10 mouse cellular contexts compared by ENCODE assay signal in the genomic region with DNA sequence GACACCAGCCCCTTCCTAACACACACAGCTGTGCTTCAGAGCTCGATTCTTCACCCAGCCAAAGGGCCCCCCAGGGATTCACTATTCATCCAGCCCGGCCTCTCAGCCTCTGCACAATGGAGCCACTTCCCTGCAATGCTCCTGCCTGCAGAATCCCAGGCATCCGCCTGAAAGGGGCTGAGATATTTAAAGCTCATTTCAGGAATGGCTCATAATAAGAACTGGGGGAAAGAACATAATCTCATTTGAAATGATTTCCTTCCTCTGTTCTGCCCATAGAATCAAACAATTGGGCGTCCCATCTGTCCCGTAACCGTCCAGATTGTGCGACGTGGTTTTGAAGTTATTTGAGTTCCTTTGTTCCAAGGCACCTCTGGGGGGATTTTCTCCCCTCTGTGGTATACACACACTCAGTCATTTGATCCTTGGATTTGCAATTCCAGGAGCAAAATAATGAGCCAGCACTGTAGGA. TPM values are rescaled to one million over a fixed set of nuclear protein-coding genes. Genes with fewer than 3 reads are reported as not detected.
DNase-seq lines count a peak whose midpoint lies in the region; ATAC-seq and TF ChIP-seq lines count a peak whose summit lies in the region.
"Had no signal": no experiment of that assay in that cellular context is flagged by ENCODE, and none has a peak within 500 bp of the region (broad histone marks: within the 10 kb centered on the region; RNA-seq: fewer than 3 reads in every experiment).

No protein-coding gene starts in this region.

- H3K36me3 ChIP-seq in hindbrain, postnatal 0 days (ENCODE audit: insufficient read depth, low read length): no peaks in the 10 kb centered on the region

- peak; percentile 48 for DNase-seq in left cerebral cortex, postnatal 4 days
- DNase-seq in left cerebral cortex, postnatal 25 days (ENCODE audit: low spot score in 2 of 2): no peak
- peak; percentile 47 for DNase-seq in gastrocnemius, postnatal 14 days
- DNase-seq in hindbrain, postnatal 0 days (ENCODE audit: low spot score): peak; percentile 53
- peak; percentile 56 for DNase-seq in retina, embryonic 14.5 days (ENCODE audit: low spot score)
- DNase-seq in left cerebral cortex, adult 8-10 months (ENCODE audit: low spot score in 2 of 2): no peak
- DNase-seq in urinary bladder, adult 2 months (ENCODE audit: low spot score): no peak
- DNase-seq in urinary bladder, postnatal 14 days (ENCODE audit: low spot score): no peak
- DNase-seq: thymus, adult 18-20 months had no signal

- peaks cover 4% of the 10 kb centered on the region; the same call in 1 of the 2 replicates for H3K4me1 ChIP-seq in hindbrain, postnatal 0 days (ENCODE audit: insufficient read depth, low read length)

- peak overlapping the region; percentile 52; the same call in 1 of the 2 replicates for H3K27ac ChIP-seq in hindbrain, postnatal 0 days
- H3K27ac ChIP-seq: kidney, postnatal 0 days had no signal

- peak; percentile 71 for ATAC-seq in hindbrain, postnatal 0 days

- WGBS in hindbrain, postnatal 0 days: 12% methylated on average over 8 of the region's 8 CpGs

- intact Hi-C loops in left cerebral cortex, postnatal 4 days (cut with DNase I): no loop called here
- intact Hi-C loops in left cerebral cortex, postnatal 25 days (cut with DNase I): no loop called here
- intact Hi-C loops in gastrocnemius, postnatal 14 days (cut with DNase I; ENCODE audit: low total_unique reads): no loop called here

- H3K4me2 ChIP-seq in hindbrain, postnatal 0 days (ENCODE audit: low read depth, low read length): no peak overlapping the region

- no peak overlapping the region for H3K4me3 ChIP-seq in hindbrain, postnatal 0 days (ENCODE audit: low read length)

- TF ChIP-seq CTCF in hindbrain, postnatal 0 days (IDR thresholded peaks at IDR 0.05; ENCODE audit: low read depth): no peak

- no peaks in the 10 kb centered on the region for H3K9me3 ChIP-seq in hindbrain, postnatal 0 days (ENCODE audit: low read length)

- no peak overlapping the region for H3K9ac ChIP-seq in hindbrain, postnatal 0 days (replicated peaks; ENCODE audit: low read length)

- H3K27me3 ChIP-seq in hindbrain, postnatal 0 days (ENCODE audit: insufficient read depth, low read length): no peaks in the 10 kb centered on the region

RNA-seq across cellular contexts. Expression of a gene that starts 48.4 kb away (rescaled TPM):
- total RNA-seq in left cerebral cortex, postnatal 4 days (2021): under 1 TPM; 0.60 to 0.68 TPM
- total RNA-seq in left cerebral cortex, postnatal 25 days (2021): 1 to 10 TPM in 1 of 2 experiments, under 1 TPM in 1; 0.76 to 1.1 TPM
- total RNA-seq in gastrocnemius, postnatal 14 days (2021): 1 to 10 TPM; 7.9 to 8.7 TPM
- 1.5 and 1.6 TPM in 2 replicates for total RNA-seq in hindbrain, postnatal 0 days (2014; rRNA removed)
- polyA plus RNA-seq in hindbrain, postnatal 0 days (2015; fragmentation: Nextera tagmentation; extraction: Ambion mirVana): 1.5 and 1.7 TPM in 2 replicates
- total RNA-seq in left cerebral cortex, adult 8-10 months (2022): 1 to 10 TPM in 2 of 4 experiments, under 1 TPM in 2; 0.71 to 1.2 (median 0.96) TPM
- polyA plus RNA-seq in urinary bladder, adult 2 months (2012; rRNA removed): 12.0 and 12.8 TPM in 2 replicates

Comparison
In these comparisons a context has a peak if more than half of its experiments do, and no peak if none do; other contexts are left out.
1. DNase-seq: peak in left cerebral cortex, postnatal 4 days (single experiment), gastrocnemius, postnatal 14 days (single experiment), hindbrain, postnatal 0 days (single experiment) and retina, embryonic 14.5 days (single experiment); none in left cerebral cortex, postnatal 25 days (0 of 2), left cerebral cortex, adult 8-10 months (0 of 2), urinary bladder, adult 2 months (single experiment) and urinary bladder, postnatal 14 days (single experiment).